Mouse (Mus musculus) myocyte (in vitro differentiated cells): ENCODE results near the gene Olfr972. TPM values are rescaled to one million over a fixed set of nuclear protein-coding genes. Genes with fewer than 3 reads are reported as not detected.

ENCODE experiments used
- H3K27me3 ChIP-seq: one replicate; pipeline ENCODE4 v1.6.1; 2011; ENCODE audit not compliant: control insufficient read depth, insufficient read depth, insufficient read length
- H3K36me3 ChIP-seq: one replicate; pipeline ENCODE4 v1.6.1; 2011; ENCODE audit not compliant: control insufficient read depth, insufficient read depth
- H3K4me2 ChIP-seq: one replicate; pipeline ENCODE4 v1.6.1; 2011; ENCODE audit warnings: low read depth, control low read depth
- H3K4me3 ChIP-seq: one replicate; pipeline ENCODE4 v1.5.1; 2011; ENCODE audit warnings: mild to moderate bottlenecking, control low read depth, moderate library complexity
- H3K79me2 ChIP-seq: one replicate; pipeline ENCODE4 v1.6.1; 2011; ENCODE audit not compliant: control insufficient read depth, insufficient read depth
- H3ac ChIP-seq: one replicate; pipeline ENCODE4 v1.6.1; 2011; ENCODE audit not compliant: control insufficient read depth, insufficient read length
- CEBPB ChIP-seq: IDR thresholded peaks from 2 replicates; pipeline ENCODE4 v1.6.1; 2011; ENCODE audit warnings: mild to moderate bottlenecking, moderate library complexity; ENCODE audit not compliant: poor library complexity, insufficient read depth, severe bottlenecking
- E2F4 ChIP-seq: IDR thresholded peaks from one replicate; pipeline ENCODE4 v1.6.1; 2011; ENCODE audit warnings: mild to moderate bottlenecking, control low read depth, moderate library complexity; ENCODE audit not compliant: insufficient read depth
- MAX ChIP-seq: IDR thresholded peaks from one replicate; pipeline ENCODE4 v1.6.1; 2011; ENCODE audit warnings: low read depth, mild to moderate bottlenecking, control low read depth
- MYOD1 ChIP-seq, 3 experiments: IDR thresholded peaks; one replicate each; pipeline ENCODE4 v1.6.1; 2011; ENCODE audit warnings: control low read depth in 2 of 3, low read depth in 2 of 3, mild to moderate bottlenecking in 2 of 3, moderate library complexity in 1 of 3; ENCODE audit not compliant: insufficient read length in 2 of 3, control insufficient read depth in 1 of 3
- MYOG ChIP-seq, 3 experiments: IDR thresholded peaks; one replicate each; pipeline ENCODE4 v1.6.1; 2011; ENCODE audit warnings: control low read depth in 2 of 3, low read depth in 2 of 3, mild to moderate bottlenecking in 2 of 3; ENCODE audit not compliant: insufficient read length in 2 of 3, control insufficient read depth in 1 of 3, insufficient read depth in 1 of 3
- POLR2A ChIP-seq: IDR thresholded peaks from one replicate; pipeline ENCODE4 v1.6.1; 2011; ENCODE audit warnings: low read depth, mild to moderate bottlenecking, control low read depth, moderate library complexity; ENCODE audit not compliant: insufficient read length
- POLR2AphosphoS2 ChIP-seq: IDR thresholded peaks from one replicate; pipeline ENCODE4 v1.6.1; 2011; ENCODE audit warnings: low read depth, control low read depth; ENCODE audit not compliant: insufficient read length
- REST ChIP-seq: IDR thresholded peaks from one replicate; pipeline ENCODE4 v1.6.1; 2011; ENCODE audit warnings: mild to moderate bottlenecking, control low read depth, moderate library complexity; ENCODE audit not compliant: insufficient read depth, insufficient read length
- SRF ChIP-seq: IDR thresholded peaks from one replicate; pipeline ENCODE4 v1.6.1; 2011; ENCODE audit warnings: low read depth; ENCODE audit not compliant: control insufficient read depth, insufficient read length
- TCF12 ChIP-seq: IDR thresholded peaks from one replicate; pipeline ENCODE4 v1.6.1; 2011; ENCODE audit warnings: mild to moderate bottlenecking, control low read depth; ENCODE audit not compliant: poor library complexity, insufficient read depth, severe bottlenecking
- TCF3 ChIP-seq: IDR thresholded peaks from one replicate; pipeline ENCODE4 v1.6.1; 2011; ENCODE audit warnings: low read depth, control low read depth; ENCODE audit not compliant: insufficient read length
- USF1 ChIP-seq: IDR thresholded peaks from one replicate; pipeline ENCODE4 v1.6.1; 2011; ENCODE audit warnings: low read depth, mild to moderate bottlenecking, control low read depth, moderate library complexity
- polyA plus RNA-seq: library from polyadenylated mRNA; unstranded; fragments of >200 nt; fragmentation: generic; extraction: Trizol; gene quantifications from one replicate; pipeline ENCODE4 v1.2.1, GENCODE M21; 2012; ENCODE audit warnings: missing spikeins

Gene Olfr972
- polyA plus RNA-seq, 1 experiment, result not detected

DNA sequence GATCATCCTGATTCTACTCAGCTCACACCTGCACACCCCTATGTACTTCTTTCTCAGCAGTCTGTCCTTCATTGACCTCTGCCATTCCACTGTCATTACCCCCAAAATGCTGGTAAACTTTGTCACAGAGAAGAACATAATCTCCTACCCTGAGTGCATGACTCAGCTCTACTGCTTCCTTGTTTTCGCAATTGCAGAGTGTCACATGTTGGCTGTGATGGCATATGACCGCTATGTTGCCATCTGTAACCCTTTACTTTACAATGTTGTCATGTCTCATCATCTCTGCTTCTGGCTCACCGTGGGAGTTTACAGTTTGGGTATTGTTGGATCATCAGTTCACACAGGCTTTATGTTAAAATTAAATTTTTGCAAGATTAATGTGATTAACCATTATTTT lies 43.7 kb downstream of the Olfr972 start:
- H3K36me3 ChIP-seq, result no peaks in the 10 kb centered on the region
- no peak overlapping the region for H3K4me3 ChIP-seq
- H3K79me2 ChIP-seq, result no peaks in the 10 kb centered on the region
- TF ChIP-seq MYOG (IDR thresholded peaks at IDR 0.05; ENCODE audit: control insufficient read depth in 1 of 3, insufficient read depth in 1 of 3, insufficient read length in 2 of 3, low read depth in 2 of 3), result no peak
- no peak for TF ChIP-seq POLR2AphosphoS2
- no peak for TF ChIP-seq MAX
- TF ChIP-seq POLR2A, result no peak
- TF ChIP-seq USF1, result no peak
- no peak for TF ChIP-seq TCF12
- no peak for TF ChIP-seq REST
- TF ChIP-seq MYOD1 (IDR thresholded peaks at IDR 0.05; ENCODE audit: control insufficient read depth in 1 of 3, insufficient read length in 2 of 3, low read depth in 2 of 3), result no peak
- no peak for TF ChIP-seq SRF
- no peak for TF ChIP-seq CEBPB
- no peak for TF ChIP-seq E2F4
- TF ChIP-seq TCF3, result no peak
- no peak overlapping the region for H3ac ChIP-seq
- no peaks in the 10 kb centered on the region for H3K27me3 ChIP-seq
- no peak overlapping the region for H3K4me2 ChIP-seq

Other genes with a start within 250 kb of the Olfr972 start
- not detected for gene Olfr960, start 245.0 kb upstream of the Olfr972 start, polyA plus RNA-seq
- gene Olfr961, start 221.3 kb upstream of the Olfr972 start, polyA plus RNA-seq, result not detected
- gene Olfr963, start 199.2 kb upstream of the Olfr972 start, polyA plus RNA-seq, result not detected
- gene Olfr149, start 159.3 kb upstream of the Olfr972 start, polyA plus RNA-seq, result 0.02 TPM
- gene Olfr965, start 155.1 kb upstream of the Olfr972 start, polyA plus RNA-seq, result not detected
- gene Olfr150, start 135.4 kb upstream of the Olfr972 start, polyA plus RNA-seq, result not detected
- gene Olfr967, start 120.2 kb upstream of the Olfr972 start, polyA plus RNA-seq, result not detected
- not detected for gene Olfr968, start 83.2 kb upstream of the Olfr972 start, polyA plus RNA-seq
- not detected for gene Olfr969, start 75.5 kb upstream of the Olfr972 start, polyA plus RNA-seq
- not detected for gene Olfr970, start 57.6 kb upstream of the Olfr972 start, polyA plus RNA-seq
- gene Olfr971, start 29.5 kb upstream of the Olfr972 start, polyA plus RNA-seq, result not detected
- not detected for gene Olfr229, start 40.9 kb downstream of the Olfr972 start, polyA plus RNA-seq
- not detected for gene Olfr974, start 71.1 kb downstream of the Olfr972 start, polyA plus RNA-seq
- gene Olfr975, start 85.6 kb downstream of the Olfr972 start, polyA plus RNA-seq, result not detected
- gene Olfr976, start 94.7 kb downstream of the Olfr972 start, polyA plus RNA-seq, result not detected
- not detected for gene Olfr978, start 125.7 kb downstream of the Olfr972 start, polyA plus RNA-seq
- gene Olfr979, start 137.0 kb downstream of the Olfr972 start, polyA plus RNA-seq, result not detected
- not detected for gene Olfr980, start 143.2 kb downstream of the Olfr972 start, polyA plus RNA-seq
- gene Olfr981, start 155.0 kb downstream of the Olfr972 start, polyA plus RNA-seq, result not detected
- not detected for gene Olfr982, start 207.4 kb downstream of the Olfr972 start, polyA plus RNA-seq
- not detected for gene Olfr983, start 227.2 kb downstream of the Olfr972 start, polyA plus RNA-seq
- gene Olfr984, start 247.8 kb downstream of the Olfr972 start, polyA plus RNA-seq, result not detected